Mouse (Mus musculus) limb, embryonic 10.5 days (tissue): ENCODE measurements around the gene Adamts12. TPM values are rescaled to one million over a fixed set of nuclear protein-coding genes. Genes with fewer than 3 reads are reported as not detected.

Experiments
- DNase-seq: peaks from one replicate; pipeline ENCODE4 v3.0.0-alpha.2; 2017; ENCODE audit warnings: low spot score
- H3K27ac ChIP-seq: fragments of 300-500 bp; sonication (generic); 2 replicates; pipeline ENCODE4 v1.5.1; 2016; ENCODE audit warnings: mild to moderate bottlenecking
- H3K27me3 ChIP-seq: fragments of 300-500 bp; sonication (generic); 2 replicates; pipeline ENCODE4 v1.6.1; 2016; ENCODE audit warnings: low read depth, mild to moderate bottlenecking; ENCODE audit not compliant: poor library complexity, severe bottlenecking
- H3K36me3 ChIP-seq: fragments of 300-500 bp; sonication (generic); 2 replicates; pipeline ENCODE4 v1.6.1; 2016; ENCODE audit warnings: mild to moderate bottlenecking, moderate library complexity
- H3K4me1 ChIP-seq: fragments of 300-500 bp; sonication (generic); 2 replicates; pipeline ENCODE4 v1.6.1; 2016
- H3K4me3 ChIP-seq: fragments of 300-500 bp; sonication (generic); 2 replicates; pipeline ENCODE4 v1.5.1; 2016; ENCODE audit warnings: mild to moderate bottlenecking, moderate library complexity
- H3K9me3 ChIP-seq: fragments of 300-500 bp; sonication (generic); replicated peaks from 2 replicates; pipeline ENCODE4 v1.6.1; 2016; ENCODE audit warnings: mild to moderate bottlenecking
- WGBS: fragments of 180-500 bp; shearing (Covaris S2); methylation state at CpG from one replicate; pipeline ENCODE4 v1.1.7; 2016; 5-methylcytosine and 5-hydroxymethylcytosine counted together
- polyA plus RNA-seq: library from polyadenylated mRNA; unstranded; fragments of >200 nt; fragmentation: Nextera tagmentation; extraction: Ambion mirVana; gene quantifications from 2 replicates; pipeline ENCODE4 v1.2.1, GENCODE M21; 2016

Adamts12 gene
- polyA plus RNA-seq, 1 experiment from 2014 or later: 1.6 TPM

DNA sequence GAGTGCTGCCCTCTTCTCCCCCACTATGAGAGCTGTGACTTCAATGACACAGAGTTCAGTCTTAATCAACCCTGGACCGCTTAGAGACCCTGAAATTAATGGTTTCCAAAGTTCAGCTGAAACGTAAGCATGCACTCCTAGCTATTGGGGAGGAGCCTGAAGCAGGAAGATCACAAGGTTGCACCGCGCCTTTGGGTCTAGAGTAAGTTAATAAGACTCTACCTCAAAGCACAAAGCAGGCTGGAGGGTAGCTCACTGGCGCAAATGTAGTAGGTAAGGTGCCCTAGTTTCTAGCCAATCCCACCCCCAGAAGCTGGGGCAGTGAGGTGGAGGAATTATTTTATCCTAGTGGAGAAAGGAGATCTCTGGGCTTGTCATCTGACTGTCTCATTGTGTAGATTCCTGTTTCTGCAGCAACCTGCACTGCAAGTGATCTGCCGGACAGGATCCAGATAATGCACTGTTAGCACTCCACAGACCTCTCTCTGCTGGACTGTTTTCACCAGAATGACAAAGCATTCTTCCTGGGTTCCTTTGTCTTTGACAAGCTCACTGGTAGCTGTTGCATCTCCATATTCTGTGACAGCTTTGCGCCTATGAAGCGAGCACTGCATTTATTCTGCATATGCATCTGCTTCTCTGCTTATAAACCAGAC is 315.0 kb downstream of the Adamts12 start:
- no peaks in the 10 kb centered on the region for H3K9me3 ChIP-seq
- H3K27ac ChIP-seq: no peak overlapping the region
- WGBS: 89% methylated on average over 8 of the region's 8 CpGs
- peaks cover 21% of the 10 kb centered on the region for H3K36me3 ChIP-seq
- peaks cover 8% of the 10 kb centered on the region; the same call in 1 of the 2 replicates for H3K4me1 ChIP-seq
- no peak overlapping the region for H3K4me3 ChIP-seq
- H3K27me3 ChIP-seq: no peaks in the 10 kb centered on the region
- DNase-seq: no peak

DNA sequence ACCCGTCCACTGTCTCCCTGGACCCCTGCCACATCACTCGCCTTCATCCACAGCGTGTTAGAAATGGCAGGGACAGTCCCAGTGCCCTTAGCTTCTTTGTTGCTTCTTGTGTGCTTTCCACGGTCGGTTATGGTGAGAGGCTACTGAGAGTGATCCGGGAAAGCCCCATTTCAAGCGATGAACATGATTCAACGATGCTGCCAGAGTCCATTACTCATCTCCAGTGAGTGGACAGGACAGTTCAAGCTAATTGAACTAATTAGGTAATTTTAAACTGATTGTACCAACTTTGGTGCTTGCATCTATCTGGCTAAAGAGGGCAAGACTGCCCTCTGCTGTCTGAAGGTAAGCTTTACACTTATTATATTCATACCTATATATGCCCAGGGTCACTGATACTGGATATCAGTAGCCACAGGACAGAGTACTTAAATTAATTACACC is 315.5 kb downstream of the Adamts12 start:
- H3K4me3 ChIP-seq: no peak overlapping the region
- peaks cover 3% of the 10 kb centered on the region; the same call in 1 of the 2 replicates for H3K4me1 ChIP-seq
- H3K9me3 ChIP-seq: no peaks in the 10 kb centered on the region
- no peaks in the 10 kb centered on the region for H3K27me3 ChIP-seq
- peaks cover 27% of the 10 kb centered on the region for H3K36me3 ChIP-seq
- 53% methylated on average over 8 of the region's 8 CpGs for WGBS
- DNase-seq: no peak
- no peak overlapping the region for H3K27ac ChIP-seq

DNA sequence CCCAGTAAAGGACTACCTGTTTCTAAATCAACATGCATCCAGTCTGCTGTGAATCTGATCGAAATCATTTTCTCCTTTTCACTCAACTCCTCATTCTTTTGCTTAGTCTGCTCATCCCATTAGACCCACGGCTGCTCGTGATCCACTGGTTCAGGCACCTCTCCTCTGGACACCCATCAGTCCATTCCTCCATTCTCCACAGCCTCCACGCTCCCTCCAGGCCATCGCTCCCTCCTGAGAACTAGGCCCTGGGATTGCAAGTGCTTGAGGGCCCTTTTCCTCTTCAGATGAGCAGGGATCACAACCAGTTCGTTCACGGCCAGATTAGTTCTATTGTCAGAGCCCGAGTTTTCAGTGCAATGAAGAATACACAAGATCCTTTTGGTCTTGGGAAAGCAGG is 316.0 kb downstream of the Adamts12 start:
- Histone ChIP-seq H3K4me3 (no peak overlapping the region), H3K27ac (no peak overlapping the region), H3K27me3 (no peaks in the 10 kb centered on the region), H3K9me3 (no peaks in the 10 kb centered on the region), H3K4me1 (no peaks in the 10 kb centered on the region), H3K36me3 (peaks cover 32% of the 10 kb centered on the region)
- 85% methylated on average over 8 of the region's 8 CpGs for WGBS
- DNase-seq: no peak

GRCm38 (mm10) chr15:11382585-11382984 is 318.0 kb downstream of the Adamts12 start:
- no peak for DNase-seq
- H3K4me3 ChIP-seq: no peak overlapping the region
- WGBS: 90% methylated on average over 12 of the region's 12 CpGs
- H3K4me1 ChIP-seq: no peaks in the 10 kb centered on the region
- no peak overlapping the region for H3K27ac ChIP-seq
- peaks cover 51% of the 10 kb centered on the region for H3K36me3 ChIP-seq
- H3K9me3 ChIP-seq: no peaks in the 10 kb centered on the region
- no peaks in the 10 kb centered on the region for H3K27me3 ChIP-seq

- Histone ChIP-seq H3K9me3 (no peaks in the 10 kb centered on the region), H3K36me3 (peaks cover 64% of the 10 kb centered on the region), H3K27me3 (no peaks in the 10 kb centered on the region), H3K27ac (no peak overlapping the region), H3K4me1 (no peaks in the 10 kb centered on the region), H3K4me3 (no peak overlapping the region)
- WGBS: 95% methylated on average over 21 of the region's 21 CpGs
- DNase-seq: no peak
These were observed 319.2 kb downstream of the Adamts12 start for GRCm38 (mm10) chr15:11383796-11384195.

GRCm38 (mm10) chr15:11392903-11393302 is 328.3 kb downstream of the Adamts12 start:
- no peak overlapping the region for H3K4me3 ChIP-seq
- no peaks in the 10 kb centered on the region for H3K4me1 ChIP-seq
- 96% methylated on average over 16 of the region's 16 CpGs for WGBS
- H3K27me3 ChIP-seq: no peaks in the 10 kb centered on the region
- peaks cover 91% of the 10 kb centered on the region for H3K36me3 ChIP-seq
- H3K9me3 ChIP-seq: no peaks in the 10 kb centered on the region
- DNase-seq: no peak
- no peak overlapping the region for H3K27ac ChIP-seq

DNA sequence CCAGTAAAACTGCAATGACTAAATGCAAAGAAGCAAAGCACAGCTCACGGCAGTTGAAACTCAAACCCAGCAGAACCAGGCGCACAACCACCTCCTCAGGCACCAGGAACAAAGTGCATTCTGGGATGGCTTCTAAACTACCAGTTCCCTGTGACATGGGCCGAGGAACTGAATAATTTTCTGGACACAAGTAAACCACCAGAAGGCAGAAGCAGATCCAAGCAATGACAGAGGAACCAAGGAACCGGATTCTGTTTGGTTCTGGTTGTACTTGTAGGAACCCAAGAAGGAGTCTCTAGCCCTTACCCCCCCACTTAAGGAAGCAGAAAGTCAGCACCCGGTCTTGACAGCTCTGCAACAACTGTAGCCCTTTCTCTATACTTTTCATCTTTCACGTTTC is 331.8 kb downstream of the Adamts12 start:
- H3K36me3 ChIP-seq: peaks cover 55% of the 10 kb centered on the region
- H3K4me1 ChIP-seq: peaks cover 11% of the 10 kb centered on the region
- 95% methylated on average over 6 of the region's 6 CpGs for whole genome bisulfite sequencing
- H3K4me3 ChIP-seq: no peak overlapping the region
- H3K9me3 ChIP-seq: no peaks in the 10 kb centered on the region
- DNase-seq: no peak
- H3K27me3 ChIP-seq: no peaks in the 10 kb centered on the region
- H3K27ac ChIP-seq: no peak overlapping the region

Other genes starting within 250 kb of the Adamts12 start
- gene C1qtnf3, start 112.5 kb upstream of the Adamts12 start, polyA plus RNA-seq: 1.7 and 3.3 TPM in 2 replicates
- gene Amacr, start 83.0 kb upstream of the Adamts12 start, polyA plus RNA-seq: 13.3 and 15.9 TPM in 2 replicates
- 0.05 TPM in 1 of 2 replicates, not detected in the other for gene Slc45a2, start 64.1 kb upstream of the Adamts12 start, polyA plus RNA-seq
- 0.05 and 0.15 TPM in 2 replicates for gene Rxfp3, start 26.8 kb upstream of the Adamts12 start, polyA plus RNA-seq